Mouse (Mus musculus): ENCODE results near the gene Micu1.

- TF ChIP-seq CTCF (IDR thresholded peaks at IDR 0.05; ENCODE audit: insufficient read depth, low read depth, low read length) (no peak), POLR2A (IDR thresholded peaks at IDR 0.05; ENCODE audit: insufficient read depth, low read depth, low read length) (no peak)
Observed at GRCm38 (mm10) chr10:59817991-59818390, 115.7 kb downstream of the Micu1 start.

Measured in olfactory bulb, adult 2 months (tissue).